Mouse (Mus musculus): ENCODE measurements around the gene Gm20388. TPM values are rescaled to one million over a fixed set of nuclear protein-coding genes. Genes with fewer than 3 reads are reported as not detected.

Gm20388 gene
- polyA plus RNA-seq, 1 experiment from 2014 or later = 5.5 TPM

DNA sequence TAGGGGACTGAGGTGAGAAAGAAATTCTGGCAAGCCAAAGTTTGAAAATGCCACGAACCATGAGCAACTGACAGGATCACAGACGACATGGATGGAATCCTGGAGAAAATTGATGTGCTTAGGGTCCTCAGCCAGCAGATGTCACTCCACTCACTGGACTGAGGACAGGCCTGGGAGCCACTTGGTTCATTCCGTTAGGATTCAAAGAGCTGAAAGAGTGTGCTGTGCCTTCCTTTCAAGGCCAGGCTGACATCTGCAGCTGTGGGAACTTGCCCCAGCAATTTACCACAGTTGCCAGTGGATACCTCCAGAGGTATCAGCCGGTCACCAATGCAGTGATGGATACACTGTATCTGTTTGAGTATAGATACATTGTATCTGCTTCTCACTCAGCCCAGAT lies 3854.0 kb downstream of the Gm20388 start:
- Histone ChIP-seq H3K27me3 (ENCODE audit: poor library complexity, severe bottlenecking) (peaks cover 43% of the 10 kb centered on the region), H3K27ac (no peak overlapping the region), H3K4me1 (peaks cover 41% of the 10 kb centered on the region), H3K36me3 (replicated peaks) (no peaks in the 10 kb centered on the region), H3K9me3 (no peaks in the 10 kb centered on the region), H3K4me3 (no peak overlapping the region)
- DNase-seq (ENCODE audit: extremely low spot score, low spot score) = peak; percentile 24
- WGBS = 35% methylated on average over 4 of the region's 4 CpGs

DNA sequence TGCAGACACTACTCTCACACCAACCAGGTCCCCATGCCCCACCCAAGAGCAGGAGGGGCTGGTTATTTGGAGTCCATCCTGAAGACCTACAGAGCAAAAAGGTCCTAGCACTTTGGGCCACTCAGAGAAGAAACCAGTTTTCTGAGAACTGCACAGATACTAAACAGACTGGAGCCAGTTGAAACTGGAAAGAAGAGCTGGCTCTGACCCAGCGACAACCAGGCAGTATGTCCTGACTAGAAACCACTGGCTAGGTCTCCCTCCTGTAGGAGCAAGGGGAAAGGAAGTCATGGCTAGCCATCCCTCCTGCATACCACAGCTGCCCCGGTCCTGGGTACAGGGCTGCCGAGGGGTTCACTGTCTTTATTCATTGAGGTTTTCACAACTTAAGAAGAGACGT lies 3855.9 kb downstream of the Gm20388 start:
- no peak overlapping the region for H3K4me3 ChIP-seq
- no peak for DNase-seq (ENCODE audit: extremely low spot score, low spot score)
- H3K36me3 ChIP-seq (replicated peaks) = no peaks in the 10 kb centered on the region
- H3K27ac ChIP-seq = no peak overlapping the region
- H3K4me1 ChIP-seq = peaks cover 22% of the 10 kb centered on the region
- H3K27me3 ChIP-seq (ENCODE audit: poor library complexity, severe bottlenecking) = peaks cover 38% of the 10 kb centered on the region
- H3K9me3 ChIP-seq = no peaks in the 10 kb centered on the region
- 88% methylated on average over 4 of the region's 4 CpGs for WGBS

DNA sequence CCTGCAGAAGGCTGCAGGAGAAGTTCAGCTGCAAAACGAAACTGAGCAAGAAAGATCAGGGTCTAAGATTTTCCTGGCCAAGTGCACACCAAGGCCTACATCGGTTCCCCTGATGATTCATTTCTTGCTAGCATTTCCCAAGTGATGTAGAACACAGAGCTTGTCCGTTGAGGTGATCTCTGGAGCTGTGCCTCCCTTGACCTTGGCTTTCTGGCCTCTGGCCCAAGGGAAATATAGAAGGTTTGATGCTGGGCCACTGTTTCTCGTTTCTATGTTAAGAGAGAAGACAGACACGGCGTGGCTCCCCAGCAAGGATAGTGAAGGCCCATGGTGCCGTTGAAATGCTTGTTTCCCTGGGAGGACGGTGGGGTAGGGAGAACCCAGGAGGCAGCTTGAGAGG lies 3857.2 kb downstream of the Gm20388 start:
- Histone ChIP-seq H3K4me1 (peaks cover 14% of the 10 kb centered on the region; the same call in 1 of the 2 replicates), H3K9me3 (no peaks in the 10 kb centered on the region), H3K36me3 (replicated peaks) (no peaks in the 10 kb centered on the region), H3K27ac (no peak overlapping the region), H3K4me3 (no peak overlapping the region), H3K27me3 (ENCODE audit: poor library complexity, severe bottlenecking) (peaks cover 30% of the 10 kb centered on the region)
- no peak for DNase-seq (ENCODE audit: extremely low spot score, low spot score)
- 78% methylated on average over 8 of the region's 8 CpGs for WGBS

DNA sequence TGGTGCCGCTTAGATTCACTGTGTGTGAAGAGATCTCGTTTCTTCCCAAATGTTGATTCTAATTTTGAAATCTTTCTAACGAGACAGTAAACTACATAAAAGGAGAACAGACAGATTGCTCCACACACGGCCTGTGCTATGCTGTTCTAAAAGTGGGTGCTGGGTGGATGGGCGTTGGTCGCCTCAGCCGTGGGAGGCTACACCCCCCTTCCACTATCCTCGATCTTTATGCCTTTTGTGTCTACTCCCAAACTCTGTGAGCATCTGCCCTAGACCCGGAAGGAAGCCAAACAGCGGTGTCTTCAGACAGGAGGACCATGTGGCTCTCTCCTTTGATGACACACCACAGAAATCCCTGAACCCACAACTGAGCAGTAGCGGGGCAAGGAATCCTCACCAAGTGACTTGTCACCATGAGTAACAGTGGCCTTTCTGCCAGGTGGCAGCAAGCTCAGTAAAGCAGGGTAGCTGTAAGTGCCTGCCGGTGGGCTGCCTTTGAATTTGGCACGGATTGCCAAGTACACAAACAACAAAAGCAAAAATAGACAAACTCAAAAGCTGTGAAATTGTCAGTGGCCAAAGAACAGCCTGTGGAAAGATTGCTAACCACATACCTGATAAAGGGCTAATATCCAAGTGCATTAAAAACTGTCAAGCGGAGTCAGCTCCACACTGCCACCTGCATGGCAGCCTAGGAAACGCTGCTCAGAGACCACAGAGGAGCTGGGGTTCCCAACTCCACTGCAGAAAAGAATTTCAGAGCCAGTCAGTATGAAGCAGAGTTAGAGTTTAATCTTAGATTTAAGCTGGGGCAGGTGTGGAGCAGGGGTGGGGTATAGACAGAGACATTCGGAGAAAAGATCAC lies 3858.1 kb downstream of the Gm20388 start:
- H3K9me3 ChIP-seq = no peaks in the 10 kb centered on the region
- WGBS = 68% methylated on average over 16 of the region's 16 CpGs
- H3K27me3 ChIP-seq (ENCODE audit: poor library complexity, severe bottlenecking) = peaks cover 26% of the 10 kb centered on the region; the same call in 1 of the 2 replicates
- no peak overlapping the region for H3K4me3 ChIP-seq
- H3K36me3 ChIP-seq (replicated peaks) = no peaks in the 10 kb centered on the region
- H3K27ac ChIP-seq = no peak overlapping the region
- H3K4me1 ChIP-seq = peaks cover 19% of the 10 kb centered on the region
- DNase-seq (ENCODE audit: extremely low spot score, low spot score) = peak; percentile 50

DNA sequence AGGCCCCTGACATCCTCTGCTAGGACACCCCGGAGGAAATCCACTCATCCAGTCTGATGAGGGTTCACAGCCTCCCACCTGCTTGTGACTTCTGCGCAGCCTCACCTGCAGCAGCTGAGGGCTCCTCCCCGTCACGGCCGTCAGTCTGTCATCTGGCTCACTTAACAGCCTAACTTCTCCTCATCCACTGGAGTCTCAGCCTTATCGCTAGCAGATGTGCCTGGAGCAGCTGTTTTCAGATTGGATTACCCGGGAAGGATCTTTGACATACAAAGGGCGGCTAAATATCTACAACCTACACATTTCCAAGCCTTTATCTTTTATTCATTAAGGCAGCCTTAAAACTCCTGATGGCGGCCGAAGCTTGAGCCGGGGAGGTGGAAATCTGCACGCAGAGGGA lies 3862.8 kb downstream of the Gm20388 start:
- 75% methylated on average over 12 of the region's 12 CpGs for WGBS
- Histone ChIP-seq H3K36me3 (replicated peaks) (no peaks in the 10 kb centered on the region), H3K9me3 (0 out of 2 replicates have a peak, but pooled peaks cover 2% of the 10 kb centered on the region), H3K27me3 (ENCODE audit: poor library complexity, severe bottlenecking) (peaks cover 3% of the 10 kb centered on the region; the same call in 1 of the 2 replicates), H3K4me3 (no peak overlapping the region), H3K4me1 (peaks cover 19% of the 10 kb centered on the region), H3K27ac (no peak overlapping the region)
- no peak for DNase-seq (ENCODE audit: extremely low spot score, low spot score)

DNA sequence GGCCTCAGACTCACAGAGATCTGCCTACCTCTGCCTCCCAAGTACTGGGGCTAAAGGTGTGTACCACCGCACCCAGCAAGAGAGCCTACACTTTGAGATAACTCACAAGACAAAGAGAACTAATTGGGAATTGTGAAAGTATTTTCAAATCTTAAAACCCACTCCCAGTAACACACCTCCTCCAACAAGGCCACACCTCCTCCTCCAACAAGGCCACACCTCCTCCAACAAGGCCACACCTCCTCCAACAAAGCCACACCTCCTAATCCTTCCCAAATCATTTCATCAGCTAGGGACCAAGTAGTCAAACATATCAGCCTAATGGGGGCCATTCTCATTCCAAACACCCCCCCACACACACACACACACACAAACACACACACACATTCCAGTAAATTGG lies 3863.8 kb downstream of the Gm20388 start:
- no peak for DNase-seq (ENCODE audit: extremely low spot score, low spot score)
- Histone ChIP-seq H3K4me1 (peaks cover 19% of the 10 kb centered on the region), H3K27me3 (ENCODE audit: poor library complexity, severe bottlenecking) (peaks cover 1% of the 10 kb centered on the region; the same call in 1 of the 2 replicates), H3K4me3 (no peak overlapping the region), H3K9me3 (0 out of 2 replicates have a peak, but pooled peaks cover 2% of the 10 kb centered on the region), H3K27ac (no peak overlapping the region), H3K36me3 (replicated peaks) (no peaks in the 10 kb centered on the region)
- WGBS = 97% methylated on average over 1 of the region's 1 CpGs

DNA sequence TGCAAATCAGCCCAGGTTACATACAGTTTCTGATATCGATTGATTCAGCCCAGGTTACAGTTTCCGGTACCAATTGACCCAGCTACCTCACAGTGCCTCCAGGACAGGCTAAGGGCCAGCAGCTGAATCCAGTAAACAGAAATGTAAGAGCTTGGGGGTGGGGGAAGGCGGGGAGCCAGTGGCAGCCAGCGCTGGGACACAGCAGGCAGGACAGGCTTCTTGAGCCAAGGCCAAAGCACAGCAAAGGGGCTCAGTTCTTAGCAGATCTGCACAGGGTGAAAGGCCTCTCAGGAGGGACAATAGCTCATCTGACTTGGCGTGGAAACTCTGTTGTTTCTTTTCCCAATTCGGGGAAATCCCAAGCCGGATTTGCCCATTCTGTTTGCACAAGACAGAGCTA lies 3866.7 kb downstream of the Gm20388 start:
- H3K27me3 ChIP-seq (ENCODE audit: poor library complexity, severe bottlenecking) = 0 out of 2 replicates have a peak, but pooled peaks cover 5% of the 10 kb centered on the region
- peak overlapping the region; percentile 27 for H3K27ac ChIP-seq
- 44% methylated on average over 7 of the region's 7 CpGs for WGBS
- H3K4me3 ChIP-seq = no peak overlapping the region
- 0 out of 2 replicates have a peak, but pooled peaks cover 2% of the 10 kb centered on the region for H3K9me3 ChIP-seq
- no peak for DNase-seq (ENCODE audit: extremely low spot score, low spot score)
- H3K36me3 ChIP-seq (replicated peaks) = no peaks in the 10 kb centered on the region
- peaks cover 31% of the 10 kb centered on the region for H3K4me1 ChIP-seq

DNA sequence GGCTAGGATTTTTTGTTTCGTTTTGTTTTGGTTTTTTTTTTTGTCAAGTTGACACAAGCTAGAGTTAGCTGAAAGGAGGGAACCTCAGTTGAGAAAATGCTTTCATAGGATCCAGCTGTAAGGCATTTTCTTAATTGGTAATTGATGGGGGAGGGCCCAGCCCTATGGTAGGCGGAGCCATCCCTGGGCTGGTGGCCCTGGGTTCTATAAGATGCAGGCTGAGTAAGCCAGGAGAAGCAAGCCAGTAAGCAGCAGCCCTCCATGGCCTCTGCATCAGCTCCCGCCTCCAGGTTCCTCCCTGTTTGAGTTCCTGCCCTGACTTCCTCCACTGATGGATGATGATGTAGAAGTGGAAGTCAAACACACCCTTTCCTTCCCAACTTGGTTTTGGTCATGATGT lies 3869.8 kb downstream of the Gm20388 start:
- H3K9me3 ChIP-seq = no peaks in the 10 kb centered on the region
- no peak for DNase-seq (ENCODE audit: extremely low spot score, low spot score)
- peaks cover 27% of the 10 kb centered on the region for H3K4me1 ChIP-seq
- 0 out of 2 replicates have a peak, but pooled peaks cover 6% of the 10 kb centered on the region for H3K27me3 ChIP-seq (ENCODE audit: poor library complexity, severe bottlenecking)
- H3K27ac ChIP-seq = no peak overlapping the region
- 65% methylated on average over 3 of the region's 3 CpGs for WGBS
- no peaks in the 10 kb centered on the region for H3K36me3 ChIP-seq (replicated peaks)
- H3K4me3 ChIP-seq = no peak overlapping the region

DNA sequence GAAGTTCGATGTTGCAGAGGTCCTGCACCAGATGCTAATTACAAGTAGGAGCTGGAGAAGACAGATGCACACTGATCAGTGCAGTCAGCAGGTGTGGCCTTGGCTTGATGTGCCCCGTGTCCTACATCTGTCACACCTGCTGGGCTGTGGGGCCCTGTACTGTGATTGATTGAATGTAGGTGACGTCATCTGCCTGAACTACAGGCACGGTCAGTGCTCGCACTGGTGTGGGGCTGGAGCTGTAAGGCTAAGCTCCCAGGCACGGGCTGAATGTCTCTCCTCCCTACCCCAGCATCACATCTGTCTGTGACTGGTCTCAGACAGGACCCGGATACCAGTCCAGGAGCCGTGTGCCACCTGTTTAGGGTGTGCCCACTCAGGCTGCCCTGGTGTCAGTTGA lies 3870.6 kb downstream of the Gm20388 start:
- Histone ChIP-seq H3K36me3 (replicated peaks) (no peaks in the 10 kb centered on the region), H3K27ac (peak overlapping the region; percentile 51)

DNA sequence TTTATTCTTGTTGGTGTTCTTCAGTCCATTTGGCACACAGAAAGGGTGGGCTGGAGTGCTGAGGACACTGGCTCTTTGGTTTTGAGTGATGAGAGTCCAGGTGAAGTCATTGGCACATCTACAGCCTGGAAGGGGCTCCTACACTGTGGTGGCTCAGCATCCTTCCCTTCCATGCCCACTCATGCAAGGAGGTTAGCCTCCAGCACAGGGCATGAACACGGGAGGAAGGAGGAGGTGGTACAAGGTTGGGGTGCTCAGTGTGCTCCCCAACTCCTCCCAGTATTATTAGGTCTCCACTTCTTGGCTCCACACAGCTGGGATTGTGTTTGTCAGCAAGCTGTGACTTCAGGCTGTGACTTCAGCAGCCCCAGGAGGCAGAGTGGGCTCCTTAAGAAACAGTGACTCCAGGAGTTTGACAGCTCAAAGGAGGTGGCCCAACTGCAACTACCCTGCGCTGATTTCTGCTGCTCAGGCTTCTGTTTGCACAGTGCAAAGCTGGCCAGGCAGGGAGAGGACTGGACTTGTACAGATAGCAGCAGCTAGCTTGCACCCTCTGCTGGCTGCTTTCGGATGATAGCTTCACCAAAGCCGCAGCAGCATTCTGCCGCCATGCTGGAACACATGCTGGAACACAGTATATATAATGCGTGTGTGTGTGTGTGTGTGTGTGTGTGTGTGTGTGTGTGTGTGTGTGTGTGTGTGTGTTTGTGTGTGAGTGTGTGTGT lies 3873.0 kb downstream of the Gm20388 start:
- no peaks in the 10 kb centered on the region for H3K9me3 ChIP-seq
- H3K4me1 ChIP-seq = peaks cover 28% of the 10 kb centered on the region
- no peak overlapping the region for H3K4me3 ChIP-seq
- WGBS = 18% methylated on average over 6 of the region's 6 CpGs
- H3K36me3 ChIP-seq (replicated peaks) = no peaks in the 10 kb centered on the region
- peak; percentile 78 for DNase-seq (ENCODE audit: extremely low spot score, low spot score)
- H3K27me3 ChIP-seq (ENCODE audit: poor library complexity, severe bottlenecking) = peaks cover 8% of the 10 kb centered on the region; the same call in 1 of the 2 replicates
- H3K27ac ChIP-seq = 0 out of 2 replicates have a peak overlapping the region, but pooled peaks have one; percentile 13

More for the DNA sequence above, 3870.6 kb downstream of the Gm20388 start:
- Histone ChIP-seq H3K9me3 (no peaks in the 10 kb centered on the region), H3K27me3 (ENCODE audit: poor library complexity, severe bottlenecking) (peaks cover 6% of the 10 kb centered on the region; the same call in 1 of the 2 replicates), H3K4me3 (no peak overlapping the region), H3K4me1 (peaks cover 27% of the 10 kb centered on the region)
- 83% methylated on average over 8 of the region's 8 CpGs for WGBS
- DNase-seq (ENCODE audit: extremely low spot score, low spot score) = no peak

DNA sequence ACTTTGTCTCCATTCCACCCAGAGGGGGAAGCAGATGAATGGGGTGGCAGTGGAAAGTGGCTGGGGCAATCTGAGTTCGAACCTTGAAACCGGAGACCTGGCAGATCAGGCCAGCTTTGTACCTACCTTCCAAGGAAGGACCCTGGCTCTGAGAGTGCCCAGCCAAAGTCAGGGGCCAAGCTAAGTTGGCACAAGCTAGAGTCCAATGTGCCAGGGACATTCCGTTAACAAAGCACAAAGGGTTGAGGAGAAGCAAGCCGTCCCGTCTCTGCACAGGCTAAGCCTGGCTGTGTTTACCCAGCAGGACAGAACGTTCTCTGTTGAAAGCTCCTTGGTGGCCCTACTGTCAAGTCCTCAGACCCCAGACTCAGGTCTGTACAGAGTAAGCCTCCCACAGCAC lies 3875.5 kb downstream of the Gm20388 start:
- WGBS = 79% methylated on average over 6 of the region's 6 CpGs
- Histone ChIP-seq H3K27me3 (ENCODE audit: poor library complexity, severe bottlenecking) (peaks cover 15% of the 10 kb centered on the region; the same call in 1 of the 2 replicates), H3K36me3 (replicated peaks) (no peaks in the 10 kb centered on the region), H3K9me3 (no peaks in the 10 kb centered on the region), H3K27ac (peak overlapping the region; percentile 30; the same call in 1 of the 2 replicates), H3K4me3 (no peak overlapping the region), H3K4me1 (peaks cover 39% of the 10 kb centered on the region)
- DNase-seq (ENCODE audit: extremely low spot score, low spot score) = no peak

DNA sequence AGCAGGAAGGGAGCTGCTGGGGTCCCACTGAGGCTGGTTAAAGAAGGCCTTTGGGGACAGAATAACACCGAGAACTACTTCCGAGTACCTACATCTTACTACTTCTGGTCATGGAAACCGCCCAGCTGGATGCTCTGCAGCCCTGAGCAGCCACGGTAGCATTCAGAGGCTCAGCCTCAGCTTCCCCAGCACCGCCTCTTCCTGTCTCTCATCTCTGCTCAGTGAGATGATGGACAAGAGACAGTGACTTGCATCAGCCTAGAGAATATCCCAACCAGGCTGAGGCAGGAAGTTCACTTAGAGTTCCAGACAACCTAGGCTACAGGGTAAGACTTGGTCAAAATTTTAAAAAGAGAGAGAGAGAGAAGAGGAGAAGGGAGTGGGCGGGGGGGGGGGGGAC lies 3876.0 kb downstream of the Gm20388 start:
- Histone ChIP-seq H3K27me3 (ENCODE audit: poor library complexity, severe bottlenecking) (peaks cover 20% of the 10 kb centered on the region; the same call in 1 of the 2 replicates), H3K27ac (peak overlapping the region; percentile 30; the same call in 1 of the 2 replicates), H3K4me3 (no peak overlapping the region), H3K9me3 (no peaks in the 10 kb centered on the region), H3K4me1 (peaks cover 40% of the 10 kb centered on the region), H3K36me3 (replicated peaks) (no peaks in the 10 kb centered on the region)
- whole genome bisulfite sequencing = 82% methylated on average over 6 of the region's 6 CpGs
- no peak for DNase-seq (ENCODE audit: extremely low spot score, low spot score)
